In genomic region chr17:64397254-64397897, GRCm38 (mm10) we compare ENCODE assay signal across 11 mouse cellular contexts.
DNase-seq lines count a peak whose midpoint lies in the region; ATAC-seq and TF ChIP-seq lines count a peak whose summit lies in the region.
"Had no signal": no experiment of that assay in that cellular context is flagged by ENCODE, and none has a peak within 500 bp of the region (broad histone marks: within the 10 kb centered on the region; RNA-seq: fewer than 3 reads in every experiment).

No protein-coding gene starts in this region.

- TF ChIP-seq POLR2A in testis, adult 2 months (IDR thresholded peaks at IDR 0.05; ENCODE audit: control insufficient read depth, low read depth, low read length): no peak

- no peak for DNase-seq in testis, postnatal 14 days (ENCODE audit: low spot score)
- DNase-seq in liver, postnatal 0 days: no peak
- no peak for DNase-seq in stomach, postnatal 0 days (ENCODE audit: low spot score)
- DNase-seq in thymus, postnatal 4 days: no peak
- no peak for DNase-seq in forebrain, embryonic 10.5 days (ENCODE audit: extremely low spot score, low spot score)
- no peak for DNase-seq in urinary bladder, postnatal 14 days (ENCODE audit: low spot score)
- DNase-seq: cerebellum, adult 2 months; liver, embryonic 13.5 days had no signal

- 42% methylated on average over 12 of the region's 12 CpGs for WGBS in intestine, postnatal 0 days
- 21% methylated on average over 12 of the region's 12 CpGs for WGBS in liver, postnatal 0 days (ENCODE audit: insufficient replicate concordance)
- WGBS in stomach, postnatal 0 days: 18% methylated on average over 12 of the region's 12 CpGs
- WGBS in forebrain, embryonic 10.5 days: 66% methylated on average over 12 of the region's 12 CpGs

- TF ChIP-seq EP300 in liver, postnatal 0 days (IDR thresholded peaks at IDR 0.05; ENCODE audit: low read depth): no peak
- TF ChIP-seq EP300 in stomach, postnatal 0 days (optimal IDR thresholded peaks at IDR 0.05): no peak

- H3K9me3 ChIP-seq in intestine, postnatal 0 days (ENCODE audit: control insufficient read depth): no peaks in the 10 kb centered on the region
- H3K9me3 ChIP-seq in liver, postnatal 0 days (ENCODE audit: low read length): no peaks in the 10 kb centered on the region
- H3K9me3 ChIP-seq in stomach, postnatal 0 days (ENCODE audit: control insufficient read depth, low read length): no peaks in the 10 kb centered on the region
- no peaks in the 10 kb centered on the region for H3K9me3 ChIP-seq in forebrain, embryonic 10.5 days
- H3K9me3 ChIP-seq: forebrain, embryonic 15.5 days; liver, embryonic 13.5 days had no signal

- H3K4me1 ChIP-seq in testis, adult 2 months (ENCODE audit: control insufficient read depth, insufficient read depth, low read length): no peaks in the 10 kb centered on the region
- H3K4me1 ChIP-seq in intestine, postnatal 0 days (replicated peaks; ENCODE audit: control insufficient read depth, insufficient read depth, low read length): no peaks in the 10 kb centered on the region
- H3K4me1 ChIP-seq in liver, postnatal 0 days (ENCODE audit: insufficient read depth): no peaks in the 10 kb centered on the region; the same call in 1 of the 2 replicates
- H3K4me1 ChIP-seq in stomach, postnatal 0 days (replicated peaks; ENCODE audit: control insufficient read depth, insufficient read depth): no peaks in the 10 kb centered on the region
- peaks cover 7% of the 10 kb centered on the region; the same call in 1 of the 2 replicates for H3K4me1 ChIP-seq in forebrain, embryonic 10.5 days
- H3K4me1 ChIP-seq: forebrain, embryonic 15.5 days; liver, embryonic 13.5 days had no signal

- no peak overlapping the region for H3K9ac ChIP-seq in intestine, postnatal 0 days (ENCODE audit: low read depth, low read length)
- no peak overlapping the region for H3K9ac ChIP-seq in liver, postnatal 0 days (replicated peaks)
- H3K9ac ChIP-seq in stomach, postnatal 0 days (ENCODE audit: low read length): no peak overlapping the region
- H3K9ac ChIP-seq: forebrain, embryonic 15.5 days; liver, embryonic 13.5 days had no signal

- H3K4me2 ChIP-seq in intestine, postnatal 0 days (replicated peaks; ENCODE audit: low read depth): peak overlapping the region; percentile 45
- peak overlapping the region; percentile 45 for H3K4me2 ChIP-seq in liver, postnatal 0 days (ENCODE audit: low read depth, low read length)
- peak overlapping the region; percentile 47 for H3K4me2 ChIP-seq in stomach, postnatal 0 days (replicated peaks; ENCODE audit: low read depth)
- H3K4me2 ChIP-seq: forebrain, embryonic 15.5 days; liver, embryonic 13.5 days had no signal

- peak overlapping the region; percentile 5; the same call in 1 of the 2 replicates for H3K4me3 ChIP-seq in testis, adult 2 months (ENCODE audit: control insufficient read depth, low read depth, low read length)
- no peak overlapping the region for H3K4me3 ChIP-seq in intestine, postnatal 0 days (ENCODE audit: low read depth, low read length)
- peak overlapping the region; percentile 3; the same call in 1 of the 2 replicates for H3K4me3 ChIP-seq in liver, postnatal 0 days (ENCODE audit: low read depth, low read length)
- peak overlapping the region; percentile 15; the same call in 1 of the 2 replicates for H3K4me3 ChIP-seq in stomach, postnatal 0 days (ENCODE audit: low read depth, low read length)
- H3K4me3 ChIP-seq in forebrain, embryonic 10.5 days: no peak overlapping the region
- H3K4me3 ChIP-seq: forebrain, embryonic 15.5 days; liver, embryonic 13.5 days had no signal

- H3K27me3 ChIP-seq in testis, adult 2 months (ENCODE audit: control insufficient read depth, insufficient read depth, low read length): no peaks in the 10 kb centered on the region
- no peaks in the 10 kb centered on the region for H3K27me3 ChIP-seq in intestine, postnatal 0 days (replicated peaks; ENCODE audit: control insufficient read depth, insufficient read depth, low read length)
- H3K27me3 ChIP-seq in liver, postnatal 0 days (ENCODE audit: insufficient read depth, low read length): no peaks in the 10 kb centered on the region
- H3K27me3 ChIP-seq in stomach, postnatal 0 days (ENCODE audit: control insufficient read depth, insufficient read depth, low read length): no peaks in the 10 kb centered on the region
- H3K27me3 ChIP-seq in forebrain, embryonic 10.5 days (ENCODE audit: poor library complexity, severe bottlenecking): no peaks in the 10 kb centered on the region
- H3K27me3 ChIP-seq: forebrain, embryonic 15.5 days; liver, embryonic 13.5 days had no signal

- TF ChIP-seq CTCF in testis, adult 2 months (IDR thresholded peaks at IDR 0.05; ENCODE audit: control insufficient read depth, insufficient read depth, insufficient replicate concordance, low read depth, low read length): no peak
- TF ChIP-seq CTCF in intestine, postnatal 0 days (IDR thresholded peaks at IDR 0.05; ENCODE audit: low read depth): no peak
- TF ChIP-seq CTCF in liver, postnatal 0 days (IDR thresholded peaks at IDR 0.05; ENCODE audit: low read depth): no peak
- no peak for TF ChIP-seq CTCF in stomach, postnatal 0 days (IDR thresholded peaks at IDR 0.05; ENCODE audit: low read depth)

- no peaks in the 10 kb centered on the region for H3K36me3 ChIP-seq in testis, adult 2 months (ENCODE audit: control insufficient read depth, insufficient read depth, low read length)
- no peaks in the 10 kb centered on the region for H3K36me3 ChIP-seq in intestine, postnatal 0 days (ENCODE audit: control insufficient read depth, insufficient read depth)
- no peaks in the 10 kb centered on the region for H3K36me3 ChIP-seq in liver, postnatal 0 days (replicated peaks; ENCODE audit: insufficient read depth, low read length)
- no peaks in the 10 kb centered on the region for H3K36me3 ChIP-seq in stomach, postnatal 0 days (ENCODE audit: control insufficient read depth, insufficient read depth, low read length)
- H3K36me3 ChIP-seq in forebrain, embryonic 10.5 days (replicated peaks): no peaks in the 10 kb centered on the region
- H3K36me3 ChIP-seq: forebrain, embryonic 15.5 days; liver, embryonic 13.5 days had no signal

- H3K27ac ChIP-seq in testis, adult 2 months (ENCODE audit: control insufficient read depth, insufficient read depth, low read depth, low read length): no peak overlapping the region
- no peak overlapping the region for H3K27ac ChIP-seq in intestine, postnatal 0 days (ENCODE audit: low read depth, low read length)
- 0 out of 2 replicates have a peak overlapping the region, but pooled peaks have one; percentile 35 for H3K27ac ChIP-seq in liver, postnatal 0 days (ENCODE audit: low read depth)
- H3K27ac ChIP-seq in stomach, postnatal 0 days (replicated peaks): 0 out of 2 replicates have a peak overlapping the region, but pooled peaks have one; percentile 2
- no peak overlapping the region for H3K27ac ChIP-seq in forebrain, embryonic 10.5 days
- H3K27ac ChIP-seq: forebrain, embryonic 15.5 days; liver, embryonic 13.5 days had no signal

- no peak for ATAC-seq in intestine, postnatal 0 days
- no peak for ATAC-seq in liver, postnatal 0 days
- no peak for ATAC-seq in stomach, postnatal 0 days (ENCODE audit: low FRiP score, low TSS enrichment)
- ATAC-seq: forebrain, embryonic 15.5 days had no signal

Comparison
In these comparisons a context has a peak if more than half of its experiments do, and no peak if none do; other contexts are left out.
1. H3K27ac ChIP-seq: peak in liver, postnatal 0 days (single experiment) and stomach, postnatal 0 days (single experiment); none in testis, adult 2 months (single experiment), intestine, postnatal 0 days (single experiment) and forebrain, embryonic 10.5 days (single experiment).
2. H3K4me3 ChIP-seq: peak in testis, adult 2 months (single experiment), liver, postnatal 0 days (single experiment) and stomach, postnatal 0 days (single experiment); none in intestine, postnatal 0 days (single experiment) and forebrain, embryonic 10.5 days (single experiment).
3. Peak in every context shown above with its lines, with median percentiles within 50 percentile points of each other: H3K4me2 ChIP-seq.